Mouse (Mus musculus) left cerebral cortex, adult 8-10 months (tissue): Measurements from ENCODE around the gene Rars. TPM values are rescaled to one million over a fixed set of nuclear protein-coding genes. Genes with fewer than 3 reads are reported as not detected.
A peak's percentile ranks its signal among the peaks of the same experiment; 100 is the strongest.
"Not testable (repeated sequence)": the region's sequence is repeated elsewhere in the genome, so short reads cannot be mapped to it uniquely, and the experiment has no call there.

Experiments
- DNase-seq, 2 experiments: peaks; one replicate each; pipeline ENCODE4 v3.0.0; 2022; ENCODE audit warnings: low spot score in 2 of 2
- total RNA-seq, 4 experiments: library from RNA; stranded (reverse); gene quantifications; 2 replicates each; pipeline ENCODE4 v1.2.4; 2022

Rars gene
- total RNA-seq, 4 experiments from 2014 or later: 41.5 to 51.4 (median 50.0) TPM

DNA sequence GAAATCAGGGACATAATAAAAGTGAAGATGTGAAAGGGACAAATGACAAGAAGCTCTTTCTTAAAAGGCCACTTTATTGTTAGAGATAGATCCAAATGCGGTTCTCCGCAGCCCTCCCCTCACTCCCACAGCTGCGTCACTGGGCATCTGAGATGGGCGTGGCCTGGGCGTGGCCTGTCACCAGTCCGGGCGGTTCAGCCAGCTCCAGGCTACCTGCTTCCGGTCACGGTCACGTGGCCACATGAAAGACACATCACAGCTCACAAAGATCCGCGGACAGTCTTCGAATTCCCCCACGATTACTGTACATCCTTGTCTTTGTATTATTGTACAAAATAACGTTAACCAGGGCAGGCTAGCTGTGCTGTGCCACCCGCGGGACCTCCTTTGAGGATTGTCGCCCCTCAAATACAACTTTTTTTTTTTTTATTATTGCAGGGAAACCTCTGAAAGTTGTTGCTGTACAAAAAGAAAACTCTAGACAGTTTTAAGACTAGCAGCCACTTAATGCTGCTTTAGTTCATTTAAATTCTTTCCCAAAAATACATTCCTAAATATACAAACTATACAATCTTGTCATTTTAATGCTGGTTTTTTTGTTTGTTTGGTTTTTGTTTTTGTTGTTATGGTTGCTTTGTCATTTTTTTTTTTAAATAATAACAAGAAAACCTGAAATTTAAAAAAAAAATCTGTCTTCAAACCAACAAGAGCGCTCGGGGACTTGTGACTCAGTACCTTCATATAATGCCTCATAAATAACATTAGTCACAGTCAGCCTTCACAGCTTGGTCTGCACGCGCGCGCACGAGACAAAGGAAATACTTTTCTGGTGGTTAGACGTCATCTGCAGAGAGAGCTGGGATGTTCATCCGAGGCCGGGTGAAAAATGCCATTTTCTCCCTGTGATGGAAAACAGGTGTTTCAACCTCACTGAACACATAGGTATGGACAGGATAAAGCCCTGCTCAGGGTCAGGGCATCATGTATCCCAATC is 4.3 kb upstream of the Rars start:
- DNase-seq: peak; percentile 34 to 71

DNA sequence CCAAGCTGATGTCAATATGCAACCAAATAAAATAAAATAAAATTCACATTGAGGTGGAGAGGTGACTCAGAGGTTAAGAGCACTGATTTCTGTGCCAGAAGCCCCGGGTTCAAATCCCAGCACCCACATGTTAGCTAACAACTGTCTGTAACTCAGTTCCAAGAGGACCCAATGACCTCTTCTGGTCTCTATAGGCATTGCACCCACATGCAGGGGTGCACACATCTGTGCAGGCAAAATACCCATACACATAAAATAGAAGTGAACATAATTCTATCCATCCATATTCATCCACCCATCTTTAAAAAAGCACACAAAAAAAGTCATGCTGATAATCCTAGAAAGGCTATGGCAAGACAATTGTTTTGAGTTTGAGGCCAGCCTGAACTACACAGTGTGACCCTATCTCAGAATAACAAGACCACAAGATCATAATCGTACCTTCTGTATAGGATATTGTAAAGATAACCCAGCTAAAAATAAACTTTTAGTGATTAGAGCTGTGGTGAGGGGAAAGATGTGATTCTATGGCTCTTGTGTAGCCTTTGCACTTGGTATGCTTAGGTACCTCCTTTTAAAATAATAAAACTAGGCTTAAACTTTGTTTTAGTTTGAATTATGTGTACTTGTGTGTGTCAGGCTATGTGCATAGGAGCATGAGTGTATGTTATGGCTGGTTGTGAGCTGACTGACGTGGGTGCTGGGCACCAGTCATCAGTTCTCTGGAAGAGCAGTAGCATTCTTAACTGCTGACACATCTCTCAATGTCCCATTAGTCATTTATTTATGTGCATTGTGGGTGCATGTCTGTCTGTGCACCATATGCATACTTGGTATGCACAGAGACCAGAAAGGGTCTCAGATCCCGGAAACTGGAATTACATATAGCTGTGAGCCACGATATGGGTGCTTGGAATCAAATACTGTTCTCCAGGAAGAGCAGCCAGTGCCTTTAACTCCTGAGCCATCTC is 3.1 kb upstream of the Rars start:
- no peak for DNase-seq

DNA sequence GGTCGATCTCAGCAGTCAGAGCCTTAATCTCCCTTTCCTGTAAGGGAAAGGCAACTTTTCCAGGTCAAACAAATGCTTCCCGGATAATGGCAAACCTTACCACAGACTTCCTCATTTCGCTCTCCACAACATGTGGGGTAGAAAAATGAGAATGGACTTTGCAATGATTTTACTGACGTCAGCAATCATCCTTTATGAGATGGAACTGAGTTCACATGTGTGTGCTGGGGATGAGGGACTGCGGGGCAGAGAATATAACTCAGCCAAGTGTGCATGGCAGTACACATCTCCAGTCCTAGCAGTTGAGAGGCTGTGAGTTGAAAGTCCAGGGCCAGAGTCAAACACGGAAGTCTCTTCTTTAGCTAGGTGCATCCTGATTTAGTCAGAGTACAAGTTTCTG is 1.0 kb downstream of the Rars start:
- no peak for DNase-seq

DNA sequence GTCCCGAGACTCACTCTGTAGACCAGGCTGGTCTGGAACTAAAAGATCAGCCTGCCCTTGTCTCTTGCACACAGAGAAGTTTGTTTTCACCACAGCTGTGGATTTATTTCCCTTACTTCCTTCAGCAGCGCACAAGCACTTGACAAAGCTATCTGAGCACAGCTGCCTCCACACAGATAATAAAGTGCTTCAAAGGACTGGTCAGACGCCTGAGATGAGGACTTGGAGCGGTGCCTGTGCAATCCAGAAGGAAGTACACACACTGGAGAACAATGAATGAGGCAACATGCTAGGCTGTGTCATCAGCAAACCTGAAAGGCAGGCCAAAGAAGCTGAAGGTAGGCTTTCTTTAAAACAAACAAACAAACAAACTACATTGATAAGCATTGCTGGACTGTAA is 2.2 kb downstream of the Rars start:
- DNase-seq: no peak

DNA sequence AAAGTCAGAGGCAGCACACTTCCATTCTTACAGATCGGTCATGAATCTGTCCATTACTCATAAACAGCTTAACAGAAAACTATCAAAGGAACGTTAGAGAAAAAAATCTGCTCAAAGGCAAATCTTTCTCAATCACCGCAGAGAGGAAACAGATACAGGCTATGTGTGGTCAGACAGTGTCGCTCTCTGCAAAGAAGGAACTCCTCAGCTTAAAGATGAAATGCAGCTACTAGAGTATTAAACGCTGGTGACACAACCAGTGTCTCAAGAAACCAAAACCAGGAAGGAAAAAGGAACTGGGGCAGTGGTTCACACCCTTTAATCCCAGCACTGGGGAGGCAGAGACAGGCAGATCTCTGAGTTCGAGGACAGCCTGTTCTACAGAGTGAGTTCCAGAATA is 6.6 kb downstream of the Rars start:
- DNase-seq: no peak

DNA sequence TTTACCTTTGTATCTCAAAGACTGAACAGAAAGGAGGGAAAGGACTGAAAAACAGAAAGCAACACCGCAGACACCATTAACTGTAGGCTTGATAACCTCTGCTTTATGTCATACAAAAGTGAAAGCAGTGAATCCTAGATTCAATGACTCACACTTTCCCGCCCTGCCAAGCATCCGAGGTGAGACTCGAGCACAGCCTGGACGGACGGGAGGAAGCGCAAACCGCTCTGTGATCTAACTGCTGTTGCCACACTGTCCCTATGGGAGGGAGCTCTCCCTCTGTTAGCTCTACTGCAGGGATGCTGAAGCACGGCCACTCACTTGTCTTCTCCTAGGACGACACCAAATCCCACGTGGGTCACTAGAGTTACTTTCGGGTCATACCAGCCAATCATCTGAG is 18.0 kb downstream of the Rars start:
- no peak for DNase-seq

DNA sequence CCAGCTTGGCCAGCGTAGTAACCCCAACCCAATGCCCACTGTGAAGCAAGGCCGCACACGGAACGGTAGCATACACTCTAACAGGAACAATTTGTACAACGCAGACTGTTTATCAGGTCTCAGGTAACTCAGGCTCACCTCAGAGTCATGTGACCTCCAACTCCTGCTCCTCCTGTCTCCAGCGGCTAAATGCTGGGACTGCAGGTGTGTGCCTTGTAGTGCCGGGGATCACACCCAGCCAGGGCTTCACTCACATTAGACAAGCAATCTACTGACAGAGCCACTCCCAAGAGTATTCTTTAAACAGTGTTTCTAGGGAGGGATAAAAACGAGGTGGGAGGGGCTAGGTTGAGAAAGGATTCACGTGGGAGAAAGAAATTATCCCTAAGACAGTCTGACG is 22.8 kb downstream of the Rars start:
- no peak for DNase-seq

DNA sequence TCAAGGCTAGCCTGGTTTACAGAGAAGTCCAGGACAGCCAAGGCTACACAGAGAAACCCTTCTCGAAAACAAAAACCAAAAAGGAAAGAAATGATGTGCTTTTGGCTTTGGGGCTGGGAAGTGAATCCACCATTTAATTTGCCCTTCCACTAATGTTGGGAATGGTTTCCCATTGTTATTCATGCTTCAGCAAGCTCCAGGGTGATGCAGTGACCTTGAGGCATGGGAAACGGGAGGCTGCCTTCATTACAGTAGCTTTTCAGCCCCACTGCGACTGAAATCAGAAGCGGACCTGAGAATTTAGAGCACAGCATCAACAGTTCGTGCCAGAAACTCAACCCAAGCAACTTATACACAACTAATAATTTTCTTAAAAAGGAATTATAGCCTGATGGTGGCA is 33.0 kb downstream of the Rars start:
- DNase-seq: no peak

DNA sequence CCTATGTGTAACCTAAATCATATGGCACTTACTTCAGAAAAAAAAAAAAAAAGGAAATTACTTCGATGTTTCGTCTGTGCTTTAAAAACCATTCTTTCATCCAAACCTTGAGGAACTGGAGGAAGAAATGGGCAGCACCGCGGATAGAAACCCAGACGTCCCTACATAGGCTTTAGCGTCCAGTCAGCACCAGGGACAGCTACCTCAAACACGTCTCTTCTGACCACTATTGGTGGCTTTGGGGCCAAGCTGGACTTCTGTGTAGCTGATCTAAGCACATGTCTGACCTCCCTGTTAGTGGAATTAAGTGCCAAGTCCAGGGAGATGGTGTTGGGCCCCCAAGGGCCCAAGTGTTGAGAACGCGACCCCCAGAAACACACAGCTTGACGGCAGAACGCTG is 35.4 kb downstream of the Rars start, which contains the start of gene Fbll1:
Fbll1 (minus strand) TSS at position 11 of the 400 bp plus-strand sequence.
- DNase-seq: no peak

DNA sequence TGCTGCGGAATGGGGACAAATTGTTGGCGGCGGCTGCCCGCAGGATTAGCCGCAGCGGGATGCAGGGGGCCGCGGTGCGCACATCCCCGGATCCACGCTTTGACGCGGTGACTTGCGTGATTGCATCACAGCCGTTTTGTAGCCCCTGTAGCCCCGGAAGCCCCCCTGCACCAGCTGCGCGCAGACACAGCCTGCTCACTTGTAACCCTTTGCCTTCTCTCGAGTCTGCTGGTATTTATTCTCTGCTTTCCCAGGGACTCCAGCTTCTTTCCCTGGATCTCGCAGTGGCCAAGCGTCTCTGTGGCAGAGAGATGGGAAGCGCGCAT is 35.8 kb downstream of the Rars start:
- DNase-seq: peak; percentile 69 to 72

DNA sequence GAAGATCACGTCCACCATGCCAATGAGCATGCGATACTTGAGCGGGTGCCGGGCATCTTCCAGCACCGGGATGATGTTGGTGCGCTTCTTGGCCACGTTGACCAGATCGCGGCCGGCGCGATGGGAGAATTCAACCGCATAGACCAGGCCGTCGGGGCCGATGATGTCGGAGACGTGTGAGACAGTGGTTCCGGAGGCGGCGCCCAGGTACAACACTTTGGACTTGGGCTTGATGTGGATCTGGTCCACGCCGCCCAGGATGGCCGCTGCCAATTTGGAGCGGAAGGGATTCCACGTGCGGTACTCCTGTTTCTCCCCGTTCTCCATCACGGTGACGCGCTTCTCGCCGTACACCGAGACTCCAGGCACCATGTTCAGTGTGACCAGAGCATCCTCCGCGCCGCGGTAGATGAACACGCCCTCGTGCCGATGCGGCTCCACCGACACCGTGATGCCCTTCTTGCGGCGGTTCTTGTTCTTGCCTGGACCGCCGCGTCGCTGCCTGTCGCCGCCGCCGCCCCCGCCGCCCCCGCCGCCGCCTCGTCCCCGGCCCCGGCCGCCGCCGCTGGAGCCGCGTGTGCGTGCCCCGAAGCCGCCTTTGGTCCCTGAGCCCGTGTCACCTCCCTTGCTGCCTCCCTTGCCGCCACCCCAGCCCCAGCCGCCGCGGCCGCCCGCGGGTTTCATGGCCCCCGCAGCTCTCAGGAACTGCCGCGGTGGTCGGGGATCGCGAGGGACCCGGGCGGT is 36.4 kb downstream of the Rars start:
- DNase-seq: peak; percentile 28 to 40

DNA sequence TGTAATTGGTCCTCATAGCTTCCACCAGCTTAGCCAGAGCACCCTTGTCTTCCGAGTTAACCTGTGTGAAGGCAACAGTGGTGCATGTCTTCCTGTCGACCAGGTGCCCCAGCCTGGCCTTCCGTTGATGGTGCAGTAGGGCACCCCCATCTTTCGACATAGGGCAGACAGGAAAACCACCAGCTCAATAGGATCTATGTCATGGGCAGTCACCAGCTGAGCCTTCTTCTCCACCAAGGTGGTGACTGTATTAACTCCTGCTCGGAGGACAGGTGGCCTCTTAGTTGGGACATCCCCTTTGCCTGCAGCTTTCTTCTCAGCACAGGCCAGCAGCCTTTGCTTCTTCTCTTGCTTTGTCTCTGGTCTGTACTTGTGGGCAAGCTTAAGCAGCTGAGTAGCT is 41.5 kb downstream of the Rars start:
- not testable (repeated sequence) for DNase-seq

DNA sequence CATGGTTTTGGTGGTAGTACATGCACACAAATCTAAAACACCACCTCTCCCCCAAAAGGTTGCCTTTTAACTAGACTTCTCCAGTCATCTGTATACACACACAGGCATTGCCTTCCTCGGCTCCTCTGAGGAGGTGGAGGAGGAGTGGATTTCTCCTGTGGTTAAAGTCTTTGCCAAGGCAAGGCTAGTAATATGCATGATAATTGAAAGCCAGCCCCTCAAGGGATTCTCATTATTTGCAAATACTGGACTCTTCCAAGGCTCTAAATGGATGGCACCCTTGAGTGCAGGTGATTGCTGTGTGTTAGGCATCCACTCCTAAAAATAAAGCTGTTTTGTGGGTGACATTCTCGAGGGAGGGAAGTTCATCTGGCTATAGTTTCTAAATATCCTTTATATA is 45.9 kb downstream of the Rars start:
- DNase-seq: no peak

DNA sequence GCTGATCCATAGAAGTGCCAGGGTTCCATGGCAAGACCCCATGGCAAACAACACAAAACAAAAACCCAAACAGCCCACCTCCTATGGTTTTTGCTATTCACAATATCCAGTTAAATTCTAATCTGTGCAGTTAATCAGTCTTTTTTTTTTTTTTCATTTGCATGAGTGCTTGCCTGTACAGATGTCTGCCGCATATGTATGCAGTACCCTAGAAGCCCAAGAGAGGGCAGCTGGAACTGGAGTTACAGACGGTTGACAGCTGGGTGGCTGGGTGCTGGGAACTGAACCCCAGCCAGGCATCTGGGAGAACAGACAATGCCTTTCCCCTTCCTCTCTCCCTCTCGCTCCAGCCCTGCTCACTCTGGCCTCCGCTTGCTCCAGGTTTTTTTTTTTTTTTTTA is 49.8 kb downstream of the Rars start:
- DNase-seq: no peak

DNA sequence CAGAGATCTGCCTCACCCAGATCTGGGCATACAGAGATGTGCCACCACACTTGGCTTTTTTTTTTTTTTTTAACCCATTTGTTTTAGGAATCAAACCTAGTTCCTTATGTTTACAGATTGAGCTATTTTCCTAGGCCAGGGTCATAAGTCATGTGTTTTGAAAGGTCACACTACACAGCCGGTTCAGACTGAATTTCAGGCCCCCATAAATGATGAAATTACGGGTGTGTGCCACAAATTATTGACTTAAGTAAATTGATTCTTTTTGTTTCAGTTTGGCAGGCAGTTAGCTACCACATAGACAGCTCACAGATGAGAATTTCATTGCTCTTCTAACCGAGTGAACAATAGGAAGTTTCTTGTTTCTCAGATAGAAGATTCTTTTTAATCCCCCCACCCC is 50.3 kb downstream of the Rars start:
- DNase-seq: no peak

DNA sequence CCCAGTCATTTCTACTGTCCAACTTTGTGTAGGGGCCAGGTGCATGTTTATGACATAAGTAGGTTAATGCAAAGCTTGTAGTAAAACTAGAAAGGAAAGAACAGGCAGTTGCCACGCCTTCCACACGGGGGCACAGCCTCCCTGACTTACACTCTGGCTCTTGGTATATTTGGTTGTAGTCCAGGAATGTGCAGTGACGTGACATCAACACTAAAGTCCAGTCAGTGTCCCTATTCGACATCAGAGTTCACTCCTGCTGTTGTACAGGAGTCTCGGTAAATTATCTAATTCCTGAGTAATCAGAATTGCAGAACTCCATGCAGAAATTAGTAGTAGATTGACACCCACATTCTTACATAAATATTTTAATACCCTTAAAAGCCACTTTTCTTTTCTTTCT is 51.3 kb downstream of the Rars start:
- DNase-seq: no peak

DNA sequence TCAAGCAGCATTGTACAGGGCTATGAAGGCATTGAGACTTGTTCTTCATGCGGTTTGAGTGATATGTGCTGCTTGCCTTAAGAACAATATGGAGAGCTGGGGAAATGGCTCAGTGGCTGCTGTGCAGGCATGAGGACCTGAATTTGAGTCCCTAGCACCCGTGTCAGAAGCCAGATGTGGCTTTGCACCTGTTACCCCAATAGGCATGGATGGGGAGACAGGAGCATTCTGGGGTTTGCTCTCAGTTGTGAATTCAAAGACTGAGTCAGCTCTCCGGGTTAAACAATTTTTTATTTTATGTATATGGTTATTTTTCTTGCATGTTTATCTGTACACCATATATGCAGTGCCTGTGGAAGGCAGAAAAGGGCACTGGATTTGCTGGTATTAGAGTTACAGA is 51.9 kb downstream of the Rars start:
- no peak for DNase-seq

DNA sequence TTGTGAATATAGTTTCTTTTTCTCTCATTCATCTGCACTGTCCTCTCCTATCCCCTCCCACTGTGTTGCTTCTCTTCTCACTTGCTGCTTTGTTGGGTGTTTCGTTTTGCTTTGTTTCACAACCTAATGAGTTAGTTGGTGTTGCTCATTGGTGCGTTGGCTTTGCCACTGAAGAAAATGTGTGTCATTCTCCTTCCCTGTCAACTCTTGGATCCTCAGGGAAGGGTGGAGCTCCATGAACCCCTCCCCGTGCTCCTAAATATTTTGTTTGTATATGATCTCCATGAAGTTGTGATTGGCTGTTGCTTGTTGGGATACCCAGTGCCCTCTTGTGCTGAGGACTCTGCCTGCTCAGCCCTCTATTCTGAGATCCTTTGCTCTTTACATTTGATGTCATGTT is 54.0 kb downstream of the Rars start:
- no peak for DNase-seq

DNA sequence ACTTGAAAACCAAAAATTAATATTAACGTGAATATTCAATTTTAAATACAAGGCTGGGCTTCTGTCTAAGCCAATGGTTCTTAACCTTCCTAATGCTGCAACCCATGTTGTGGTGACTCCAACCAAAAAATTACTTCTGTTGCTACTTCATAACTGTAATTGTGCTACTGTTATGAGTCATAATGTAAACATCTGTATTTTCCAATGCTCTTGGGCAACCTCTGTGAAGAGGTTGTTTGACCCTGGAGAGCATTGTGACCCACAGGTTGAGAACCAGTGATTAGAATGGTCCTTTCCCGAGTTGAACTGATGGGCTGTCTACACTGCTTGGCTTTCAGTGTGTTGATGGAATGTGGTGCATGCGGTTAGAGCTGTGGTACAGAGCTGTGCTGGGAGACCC is 57.9 kb downstream of the Rars start:
- DNase-seq: no peak

DNA sequence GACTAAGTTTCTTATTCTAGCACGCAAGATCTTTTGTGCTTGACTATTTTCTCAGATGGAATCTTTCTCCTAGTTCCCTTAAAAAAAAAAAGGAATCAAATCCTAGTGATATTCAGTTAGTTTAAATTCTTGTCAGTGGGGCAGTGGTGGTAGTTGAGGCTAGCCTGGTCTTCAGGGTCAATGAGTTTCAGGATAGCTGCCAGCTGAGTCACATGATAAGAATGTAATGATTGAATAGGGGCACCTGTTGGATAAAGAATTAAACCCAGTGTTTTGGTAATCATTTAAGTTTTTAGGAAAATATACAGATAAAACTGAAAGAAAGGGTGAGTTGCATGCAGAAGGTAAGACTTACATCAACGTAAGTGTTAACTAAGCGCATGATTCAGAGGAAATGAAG is 58.7 kb downstream of the Rars start:
- no peak for DNase-seq

DNA sequence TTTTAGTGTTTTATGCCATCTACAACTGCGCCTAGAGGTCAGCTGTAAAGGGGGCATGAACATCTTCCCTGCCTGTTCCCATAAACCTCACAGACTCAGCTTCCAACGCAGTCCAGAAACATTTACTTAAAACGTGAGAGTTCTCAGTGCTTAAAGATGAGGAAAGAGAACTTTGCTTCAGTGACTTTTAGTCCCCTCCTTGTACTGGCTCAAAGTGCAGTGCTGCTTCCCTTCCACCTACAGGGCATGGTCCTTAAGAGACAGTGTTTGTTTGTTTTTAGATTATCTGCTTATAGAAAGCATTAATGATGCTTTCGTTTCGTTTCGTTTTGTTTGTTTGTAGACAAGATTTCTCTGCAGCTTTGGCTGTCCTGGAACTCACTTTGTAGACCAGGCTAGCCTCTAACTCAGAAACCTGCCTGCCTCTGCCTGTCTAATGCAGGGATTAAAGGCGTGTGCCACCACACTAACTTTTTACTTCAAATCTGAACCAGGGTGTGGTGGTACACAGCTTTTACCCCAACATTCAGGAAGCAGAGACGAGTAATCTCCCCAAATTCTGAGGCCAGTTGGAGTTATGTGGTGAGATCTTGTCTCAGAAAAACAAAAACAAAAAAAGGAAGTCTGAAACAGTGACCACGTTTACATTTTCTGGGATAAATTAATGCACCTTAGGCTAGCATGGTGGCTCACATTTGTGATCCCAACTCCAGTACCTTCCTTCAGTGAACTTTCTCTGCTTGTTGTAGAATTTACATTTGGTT is 63.4 kb downstream of the Rars start:
- no peak for DNase-seq
